Mouse (Mus musculus) right cerebral cortex, postnatal 14 days (tissue): Measurements from ENCODE around the gene Gpr171.
"Not testable (repeated sequence)": the region's sequence is repeated elsewhere in the genome, so short reads cannot be mapped to it uniquely, and the experiment has no call there.

Experiments
- DNase-seq: peaks from one replicate; pipeline ENCODE4 v3.0.0; 2022

The Gpr171 gene

GRCm38 (mm10) chr3:59101218-59101986 is at the start of gene Gpr171:
Gene Gpr171 (minus strand): TSS chr3:59101821.
- no peak for DNase-seq

- no peak for DNase-seq
Observed at GRCm38 (mm10) chr3:59150624-59151023, 49.0 kb upstream of the Gpr171 start.

GRCm38 (mm10) chr3:59149646-59150045 is 48.0 kb upstream of the Gpr171 start:
- DNase-seq: no peak

GRCm38 (mm10) chr3:59145194-59145593 is 43.6 kb upstream of the Gpr171 start:
- DNase-seq: no peak

- no peak for DNase-seq
Observed at GRCm38 (mm10) chr3:59141507-59142305, 40.1 kb upstream of the Gpr171 start.

GRCm38 (mm10) chr3:59140941-59141340 is 39.3 kb upstream of the Gpr171 start:
- not testable (repeated sequence) for DNase-seq

- no peak for DNase-seq
Observed at GRCm38 (mm10) chr3:59140115-59140514, 38.5 kb upstream of the Gpr171 start.

- no peak for DNase-seq
Observed at GRCm38 (mm10) chr3:59139651-59140051, 38.0 kb upstream of the Gpr171 start.

GRCm38 (mm10) chr3:59138946-59139468 is 37.4 kb upstream of the Gpr171 start:
- no peak for DNase-seq

- no peak for DNase-seq
Observed at GRCm38 (mm10) chr3:59135911-59136653, 34.5 kb upstream of the Gpr171 start.

- no peak for DNase-seq
Observed at GRCm38 (mm10) chr3:59133189-59133588, 31.6 kb upstream of the Gpr171 start.

GRCm38 (mm10) chr3:59131966-59132365 is 30.3 kb upstream of the Gpr171 start:
- no peak for DNase-seq

- DNase-seq: no peak
Observed at GRCm38 (mm10) chr3:59131081-59131480, 29.5 kb upstream of the Gpr171 start.

- DNase-seq: no peak
Observed at GRCm38 (mm10) chr3:59130431-59130830, 28.8 kb upstream of the Gpr171 start.

- DNase-seq: no peak
Observed at GRCm38 (mm10) chr3:59129547-59129946, 27.9 kb upstream of the Gpr171 start.

- DNase-seq: no peak
Observed at GRCm38 (mm10) chr3:59128681-59129080, 27.1 kb upstream of the Gpr171 start.

- DNase-seq: no peak
Observed at GRCm38 (mm10) chr3:59125783-59126555, 24.3 kb upstream of the Gpr171 start.

- DNase-seq: no peak
Observed at GRCm38 (mm10) chr3:59125022-59125421, 23.4 kb upstream of the Gpr171 start.

- no peak for DNase-seq
Observed at GRCm38 (mm10) chr3:59121780-59122449, 20.3 kb upstream of the Gpr171 start.

GRCm38 (mm10) chr3:59121067-59121730 is 19.6 kb upstream of the Gpr171 start:
- no peak for DNase-seq

- no peak for DNase-seq
Observed at GRCm38 (mm10) chr3:59113973-59114517, 12.4 kb upstream of the Gpr171 start.
